Mouse (Mus musculus) midbrain, postnatal 0 days (tissue): Measurements from ENCODE around the gene Zdhhc4. TPM values are rescaled to one million over a fixed set of nuclear protein-coding genes. Genes with fewer than 3 reads are reported as not detected.

ENCODE experiments used
- ATAC-seq: fragments of 200-750 bp; cut with Nextera tagmentation; 2 replicates; pipeline ENCODE4 v1.8.0; 2017; ENCODE audit warnings: moderate number of reproducible peaks, mild to moderate bottlenecking, moderate TSS enrichment, moderate library complexity; ENCODE audit not compliant: low FRiP score
- DNase-seq: peaks from one replicate; pipeline ENCODE4 v3.0.0-alpha.2; 2015; ENCODE audit warnings: low spot score
- H3K27ac ChIP-seq: fragments of 300-500 bp; sonication (generic); 2 replicates; pipeline ENCODE4 v1.5.1; 2014; ENCODE audit warnings: low read depth, mild to moderate bottlenecking, low read length, mixed read lengths
- H3K27me3 ChIP-seq: fragments of 300-500 bp; sonication (generic); 2 replicates; pipeline ENCODE4 v1.6.1; 2014; ENCODE audit warnings: low read length, control low read depth, mixed read lengths; ENCODE audit not compliant: insufficient read depth
- H3K36me3 ChIP-seq: fragments of 300-500 bp; sonication (generic); 2 replicates; pipeline ENCODE4 v1.6.1; 2014; ENCODE audit warnings: low read length, control low read depth, mixed read lengths; ENCODE audit not compliant: insufficient read depth
- H3K4me1 ChIP-seq: fragments of 300-500 bp; sonication (generic); 2 replicates; pipeline ENCODE4 v1.6.1; 2014; ENCODE audit warnings: mild to moderate bottlenecking, control low read depth, antibody characterized with exemption, low read length, mixed read lengths; ENCODE audit not compliant: insufficient read depth
- H3K4me2 ChIP-seq: fragments of 300-500 bp; sonication (generic); 2 replicates; pipeline ENCODE4 v1.6.1; 2014; ENCODE audit warnings: low read depth, mild to moderate bottlenecking, low read length, mixed read lengths; ENCODE audit not compliant: poor library complexity, severe bottlenecking
- H3K4me3 ChIP-seq: fragments of 300-500 bp; sonication (generic); 2 replicates; pipeline ENCODE4 v1.5.1; 2014; ENCODE audit warnings: low read depth, mild to moderate bottlenecking, low read length, moderate library complexity
- H3K9ac ChIP-seq: fragments of 300-500 bp; sonication (generic); replicated peaks from 2 replicates; pipeline ENCODE4 v1.6.1; 2014; ENCODE audit warnings: mild to moderate bottlenecking, low read length, moderate library complexity, mixed read lengths; ENCODE audit not compliant: poor library complexity, severe bottlenecking
- H3K9me3 ChIP-seq: fragments of 300-500 bp; sonication (generic); 2 replicates; pipeline ENCODE4 v1.6.1; 2016; ENCODE audit warnings: low read length, control low read depth
- CTCF ChIP-seq: IDR thresholded peaks from 2 replicates; pipeline ENCODE4 v1.5.1; 2016; ENCODE audit warnings: antibody characterized with exemption, mild to moderate bottlenecking
- WGBS: fragments of 180-500 bp; shearing (Covaris S2); extraction: QIAGEN DNeasy Blood & Tissue Kit; methylation state at CpG from one replicate; pipeline ENCODE4 v1.1.7; 2014; 5-methylcytosine and 5-hydroxymethylcytosine counted together
- polyA plus RNA-seq: library from polyadenylated mRNA; unstranded; fragments of >200 nt; fragmentation: Nextera tagmentation; extraction: Ambion mirVana; gene quantifications from 2 replicates; pipeline ENCODE4 v1.2.1, GENCODE M21; 2015
- total RNA-seq: library from RNA; depleted of rRNA; stranded (reverse); fragments of >200 nt; gene quantifications from 2 replicates; pipeline ENCODE4 v1.2.3, GENCODE M21; 2014

Zdhhc4 gene
- total and polyA plus RNA-seq, 2 experiments from 2014 or later = 93.0 to 94.5 TPM

- WGBS = 97% methylated on average over 5 of the region's 5 CpGs
- H3K9me3 ChIP-seq = no peaks in the 10 kb centered on the region
- H3K4me1 ChIP-seq = peaks cover 9% of the 10 kb centered on the region
- peaks cover 52% of the 10 kb centered on the region for H3K36me3 ChIP-seq
- DNase-seq (no peak), ATAC-seq (no peak)
- no peak overlapping the region for H3K4me2 ChIP-seq
- no peak overlapping the region for H3K9ac ChIP-seq
- no peaks in the 10 kb centered on the region for H3K27me3 ChIP-seq
- TF ChIP-seq CTCF = no peak
- no peak overlapping the region for H3K4me3 ChIP-seq
- H3K27ac ChIP-seq = no peak overlapping the region
Observed at GRCm38 (mm10) chr5:143308825-143309224, 20.2 kb downstream of the Zdhhc4 start.

- no peaks in the 10 kb centered on the region for H3K9me3 ChIP-seq
- 93% methylated on average over 7 of the region's 7 CpGs for WGBS
- DNase-seq (no peak), ATAC-seq (no peak)
- no peaks in the 10 kb centered on the region for H3K27me3 ChIP-seq
- peaks cover 63% of the 10 kb centered on the region for H3K36me3 ChIP-seq
- H3K4me2 ChIP-seq = no peak overlapping the region
- 0 out of 2 replicates have a peak overlapping the region, but pooled peaks have one; percentile 24 for H3K9ac ChIP-seq
- no peak for TF ChIP-seq CTCF
- no peaks in the 10 kb centered on the region for H3K4me1 ChIP-seq
- H3K27ac ChIP-seq = no peak overlapping the region
- no peak overlapping the region for H3K4me3 ChIP-seq
Observed at GRCm38 (mm10) chr5:143304251-143304650, 24.8 kb downstream of the Zdhhc4 start.

- DNase-seq = no peak
- Histone ChIP-seq H3K27me3 (no peaks in the 10 kb centered on the region), H3K36me3 (peaks cover 41% of the 10 kb centered on the region), H3K4me1 (no peaks in the 10 kb centered on the region), H3K9ac (no peak overlapping the region), H3K4me2 (no peak overlapping the region), H3K9me3 (no peaks in the 10 kb centered on the region), H3K27ac (no peak overlapping the region), H3K4me3 (no peak overlapping the region)
- TF ChIP-seq CTCF = peak; percentile 55
- ATAC-seq = no peak
- WGBS = 84% methylated on average over 8 of the region's 8 CpGs
Observed at GRCm38 (mm10) chr5:143301296-143301695, 27.8 kb downstream of the Zdhhc4 start.

GRCm38 (mm10) chr5:143299686-143300085 is 29.4 kb downstream of the Zdhhc4 start:
- peak; percentile 83 for TF ChIP-seq CTCF
- Histone ChIP-seq H3K4me2 (no peak overlapping the region), H3K36me3 (peaks cover 35% of the 10 kb centered on the region), H3K27ac (no peak overlapping the region), H3K27me3 (no peaks in the 10 kb centered on the region), H3K9ac (no peak overlapping the region), H3K9me3 (no peaks in the 10 kb centered on the region), H3K4me1 (no peaks in the 10 kb centered on the region), H3K4me3 (no peak overlapping the region)
- WGBS = 90% methylated on average over 4 of the region's 4 CpGs
- ATAC-seq (no peak), DNase-seq (peak; percentile 44)

- Histone ChIP-seq H3K27ac (no peak overlapping the region), H3K4me1 (peaks cover 4% of the 10 kb centered on the region; the same call in 1 of the 2 replicates), H3K9ac (no peak overlapping the region), H3K9me3 (no peaks in the 10 kb centered on the region), H3K27me3 (0 out of 2 replicates have a peak, but pooled peaks cover 3% of the 10 kb centered on the region), H3K4me2 (no peak overlapping the region), H3K36me3 (peaks cover 31% of the 10 kb centered on the region), H3K4me3 (no peak overlapping the region)
- ATAC-seq (no peak), DNase-seq (no peak)
- WGBS = 94% methylated on average over 7 of the region's 7 CpGs
- peak; percentile 58 for TF ChIP-seq CTCF
Observed at GRCm38 (mm10) chr5:143298391-143298790, 30.7 kb downstream of the Zdhhc4 start.

- 92% methylated on average over 9 of the region's 9 CpGs for WGBS
Observed at GRCm38 (mm10) chr5:143297986-143298385, 31.1 kb downstream of the Zdhhc4 start.

More at GRCm38 (mm10) chr5:143297986-143298385, 31.1 kb downstream of the Zdhhc4 start:
- Histone ChIP-seq H3K4me2 (no peak overlapping the region), H3K4me3 (no peak overlapping the region), H3K9ac (no peak overlapping the region), H3K4me1 (peaks cover 4% of the 10 kb centered on the region; the same call in 1 of the 2 replicates), H3K27me3 (0 out of 2 replicates have a peak, but pooled peaks cover 3% of the 10 kb centered on the region), H3K9me3 (no peaks in the 10 kb centered on the region), H3K27ac (no peak overlapping the region), H3K36me3 (peaks cover 31% of the 10 kb centered on the region)
- ATAC-seq = no peak
- DNase-seq = no peak
- TF ChIP-seq CTCF = no peak
